Comparison of ENCODE assay signal across 8 mouse cellular contexts in genomic region chr11:73047542-73047996, GRCm38 (mm10). TPM values are rescaled to one million over a fixed set of nuclear protein-coding genes. Genes with fewer than 3 reads are reported as not detected.
A peak's percentile ranks its signal among the peaks of the same experiment; 100 is the strongest.
DNase-seq lines count a peak whose midpoint lies in the region; ATAC-seq and TF ChIP-seq lines count a peak whose summit lies in the region.

Gene Ncbp3, plus strand, starts transcription at chr11:73047783.

- H3K4me2 ChIP-seq in embryonic facial prominence, embryonic 15.5 days (replicated peaks), result peak within 1 kb of the TSS; percentile 63
- peak within 1 kb of the TSS; percentile 62 for H3K4me2 ChIP-seq in kidney, embryonic 14.5 days (replicated peaks; ENCODE audit: low read depth, low read length)
- peak within 1 kb of the TSS; percentile 58 for H3K4me2 ChIP-seq in limb, embryonic 15.5 days

- H3K9ac ChIP-seq in embryonic facial prominence, embryonic 15.5 days, result peak within 1 kb of the TSS; percentile 97
- H3K9ac ChIP-seq in kidney, embryonic 14.5 days (ENCODE audit: low read depth, low read length), result peak within 1 kb of the TSS; percentile 84
- peak within 1 kb of the TSS; percentile 80 for H3K9ac ChIP-seq in limb, embryonic 15.5 days

- peak; percentile 73; the same call in 1 of the 2 replicates for TF ChIP-seq POLR2A in bone marrow, adult 2 months (IDR thresholded peaks at IDR 0.05; ENCODE audit: borderline replicate concordance, control insufficient read depth, low read depth, low read length)

- peaks cover 14% of the 10 kb centered on the region for H3K36me3 ChIP-seq in embryonic facial prominence, embryonic 15.5 days
- peaks cover 23% of the 10 kb centered on the region for H3K36me3 ChIP-seq in kidney, embryonic 14.5 days (ENCODE audit: control insufficient read depth, insufficient read depth, low read length)
- H3K36me3 ChIP-seq in limb, embryonic 15.5 days, result peaks cover 10% of the 10 kb centered on the region

- no peaks in the 10 kb centered on the region for H3K9me3 ChIP-seq in embryonic facial prominence, embryonic 15.5 days (replicated peaks)
- H3K9me3 ChIP-seq in kidney, embryonic 14.5 days (ENCODE audit: control insufficient read depth, low read length), result no peaks in the 10 kb centered on the region
- H3K9me3 ChIP-seq in limb, embryonic 15.5 days, result no peaks in the 10 kb centered on the region

- peak within 1 kb of the TSS; percentile 97 for H3K4me3 ChIP-seq in bone marrow, adult 2 months (replicated peaks; ENCODE audit: control insufficient read depth, low read depth, low read length)
- H3K4me3 ChIP-seq in embryonic facial prominence, embryonic 15.5 days (replicated peaks), result peak within 1 kb of the TSS; percentile 92
- H3K4me3 ChIP-seq in kidney, embryonic 14.5 days (ENCODE audit: low read length), result peak within 1 kb of the TSS; percentile 61
- H3K4me3 ChIP-seq in limb, embryonic 15.5 days, result peak within 1 kb of the TSS; percentile 65

- TF ChIP-seq CTCF in bone marrow, adult 2 months (IDR thresholded peaks at IDR 0.05; ENCODE audit: control insufficient read depth, insufficient read depth, low read length), result peak; percentile 67; the same call in 1 of the 2 replicates

- peak; percentile 98 for DNase-seq in 416B (ENCODE audit: low read depth)
- peak; percentile 97 for DNase-seq in heart, adult 8-10 months (ENCODE audit: low spot score)
- DNase-seq in monocyte, adult 2 months (ENCODE audit: low read depth in 1 of 2, low spot score in 2 of 2), result peak; percentile 90 to 94
- peak; percentile 96 to 97 for DNase-seq in spleen, postnatal 36 days (ENCODE audit: low spot score in 2 of 2)

- no peaks in the 10 kb centered on the region for H3K27me3 ChIP-seq in embryonic facial prominence, embryonic 15.5 days
- H3K27me3 ChIP-seq in kidney, embryonic 14.5 days (ENCODE audit: control insufficient read depth, insufficient read depth, low read length), result no peaks in the 10 kb centered on the region
- H3K27me3 ChIP-seq in limb, embryonic 15.5 days, result no peaks in the 10 kb centered on the region

- ATAC-seq in embryonic facial prominence, embryonic 15.5 days (ENCODE audit: insufficient number of reproducible peaks, low FRiP score, low TSS enrichment, low read depth), result peak; percentile 94
- peak; percentile 96 for ATAC-seq in kidney, embryonic 14.5 days (ENCODE audit: low FRiP score, low TSS enrichment)
- peak; percentile 94 for ATAC-seq in limb, embryonic 15.5 days (ENCODE audit: insufficient number of reproducible peaks, low FRiP score, low TSS enrichment, low read depth)

- no peaks in the 10 kb centered on the region; the same call in none of the 2 replicates for H3K4me1 ChIP-seq in bone marrow, adult 2 months (ENCODE audit: control insufficient read depth, insufficient read depth, low read length)
- H3K4me1 ChIP-seq in embryonic facial prominence, embryonic 15.5 days, result peaks cover 15% of the 10 kb centered on the region
- H3K4me1 ChIP-seq in kidney, embryonic 14.5 days (ENCODE audit: control insufficient read depth, insufficient read depth, low read length), result peaks cover 18% of the 10 kb centered on the region; the same call in 1 of the 2 replicates
- H3K4me1 ChIP-seq in limb, embryonic 15.5 days, result peaks cover 18% of the 10 kb centered on the region

- H3K27ac ChIP-seq in bone marrow, adult 2 months (ENCODE audit: control insufficient read depth, insufficient read depth, low read depth, low read length, poor library complexity), result peak within 1 kb of the TSS; percentile 82
- H3K27ac ChIP-seq in embryonic facial prominence, embryonic 15.5 days (replicated peaks), result peak within 1 kb of the TSS; percentile 87
- H3K27ac ChIP-seq in kidney, embryonic 14.5 days (ENCODE audit: low read depth, low read length), result peak within 1 kb of the TSS; percentile 73
- peak within 1 kb of the TSS; percentile 82 for H3K27ac ChIP-seq in limb, embryonic 15.5 days

- under 1% methylated on average over 39 of the region's 39 CpGs for WGBS in bone marrow, adult 2 months
- WGBS in embryonic facial prominence, embryonic 15.5 days, result under 1% methylated on average over 39 of the region's 39 CpGs
- 1% methylated on average over 39 of the region's 39 CpGs for WGBS in kidney, embryonic 14.5 days
- under 1% methylated on average over 39 of the region's 39 CpGs for WGBS in limb, embryonic 15.5 days

RNA-seq across cellular contexts. Expression of gene Ncbp3, which starts in this region (rescaled TPM):
- 6.8 and 8.0 TPM in 2 replicates for polyA plus RNA-seq in bone marrow, adult 2 months (2011; ENCODE audit: insufficient read depth, insufficient read length, low replicate concordance, missing spikeins)
- polyA plus RNA-seq in embryonic facial prominence, embryonic 15.5 days (2015; fragmentation: Nextera tagmentation; extraction: Ambion mirVana), result 10.9 and 11.6 TPM in 2 replicates
- 1 to 10 TPM; 5.4 to 6.6 (median 5.6) TPM for total RNA-seq in heart, adult 8-10 months (2022)
- polyA plus RNA-seq in kidney, embryonic 14.5 days (2014; fragmentation: Nextera tagmentation; extraction: Ambion mirVana), result 8.7 and 12.9 TPM in 2 replicates
- polyA plus RNA-seq in limb, embryonic 15.5 days (2015; fragmentation: Nextera tagmentation; extraction: Ambion mirVana), result 10.5 and 11.3 TPM in 2 replicates

Comparison
In these comparisons a context has a peak if more than half of its experiments do, and no peak if none do; other contexts are left out.
1. Peak in every context shown above with its lines: DNase-seq, ATAC-seq, H3K4me3 ChIP-seq and H3K27ac ChIP-seq.